Mouse (Mus musculus): ENCODE data around the gene Ccdc155. TPM values are rescaled to one million over a fixed set of nuclear protein-coding genes. Genes with fewer than 3 reads are reported as not detected.

Ccdc155 gene
- total RNA-seq, 1 experiment from 2014 or later = 0.22 TPM

DNA sequence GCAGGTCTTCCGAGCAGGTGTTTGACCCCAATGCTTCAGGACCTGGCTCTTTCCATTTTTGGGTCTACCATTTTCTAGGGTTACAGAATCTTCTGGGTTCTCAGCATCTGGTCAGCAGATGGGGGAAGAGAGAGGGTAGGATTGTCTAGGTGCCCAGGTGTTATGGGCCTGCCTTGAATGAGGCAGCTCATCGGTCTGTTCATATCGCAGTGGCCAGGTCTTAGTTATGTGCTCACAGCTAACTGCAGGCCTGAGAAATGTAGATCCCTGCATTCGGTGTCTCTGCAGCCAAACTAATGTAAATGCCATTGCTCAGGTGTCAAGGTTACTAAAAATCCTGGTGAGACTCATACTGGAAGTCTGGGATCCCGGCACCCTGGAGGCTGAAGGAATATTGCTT is 21.7 kb upstream of the Ccdc155 start:
- no peak for DNase-seq

- DNase-seq = no peak
These were observed 20.1 kb upstream of the Ccdc155 start for GRCm38 (mm10) chr7:45224826-45225225.

DNA sequence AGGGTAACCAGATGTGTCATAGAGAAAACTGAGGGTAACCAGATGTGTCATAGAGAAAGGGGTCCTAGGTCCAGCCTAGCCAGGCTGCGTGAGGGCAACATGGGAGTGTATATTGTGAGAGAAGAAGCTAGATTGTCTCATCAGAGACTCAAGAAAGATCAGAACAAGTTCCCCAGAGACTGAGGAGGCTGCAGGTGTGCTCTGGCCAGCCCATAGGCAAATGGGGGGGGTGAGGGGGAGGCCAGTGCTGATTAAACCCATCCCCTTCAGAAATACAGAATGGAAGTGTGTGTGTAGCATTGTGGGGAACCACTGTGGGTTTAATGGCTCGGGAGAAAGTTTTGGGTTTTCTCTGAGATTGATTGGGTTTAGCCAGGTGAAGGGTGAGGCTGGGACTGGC is 17.0 kb upstream of the Ccdc155 start:
- no peak for DNase-seq

DNA sequence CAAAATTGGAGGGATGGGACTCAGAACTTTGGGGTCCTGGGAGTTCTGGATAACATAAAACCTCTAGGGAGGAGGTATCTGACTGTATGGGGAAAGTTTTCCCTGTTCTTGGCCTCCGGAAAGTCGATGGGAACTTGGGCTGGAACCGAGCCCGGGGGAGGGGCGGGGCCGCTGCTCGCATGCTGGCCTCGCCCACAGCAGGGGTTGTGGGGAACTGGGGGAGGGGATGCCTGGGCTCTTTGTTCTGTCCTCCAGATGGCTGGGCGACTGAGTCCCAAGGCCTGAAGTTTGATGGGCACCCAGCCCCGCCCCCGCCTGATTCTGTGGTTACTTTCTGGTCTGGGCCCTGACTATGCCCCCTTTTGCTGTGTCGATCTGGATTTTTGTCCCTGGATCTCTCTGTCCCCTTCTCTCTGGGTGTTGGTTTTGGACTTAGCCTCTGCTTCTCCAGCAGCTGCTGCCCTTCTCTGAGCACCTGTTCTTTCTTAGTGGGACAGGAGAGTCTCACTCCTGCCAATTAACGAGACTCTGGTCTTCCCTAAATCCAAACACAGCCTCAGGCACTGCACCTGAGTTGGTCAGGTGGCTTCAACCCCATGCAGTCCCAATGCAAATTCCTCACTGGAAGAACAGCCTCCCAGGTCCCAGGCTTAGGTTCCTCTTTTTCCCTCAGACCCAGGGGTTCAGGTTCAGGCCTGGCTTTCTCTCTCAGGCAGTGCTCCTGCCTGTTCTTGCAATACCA is 11.9 kb upstream of the Ccdc155 start:
- peak; percentile 74 for DNase-seq

- peak; percentile 76 for DNase-seq
These were observed 11.2 kb upstream of the Ccdc155 start, which contains the start of gene Tead2 for GRCm38 (mm10) chr7:45215673-45216441. Tead2 (plus strand) TSS chr7:45215753.

DNA sequence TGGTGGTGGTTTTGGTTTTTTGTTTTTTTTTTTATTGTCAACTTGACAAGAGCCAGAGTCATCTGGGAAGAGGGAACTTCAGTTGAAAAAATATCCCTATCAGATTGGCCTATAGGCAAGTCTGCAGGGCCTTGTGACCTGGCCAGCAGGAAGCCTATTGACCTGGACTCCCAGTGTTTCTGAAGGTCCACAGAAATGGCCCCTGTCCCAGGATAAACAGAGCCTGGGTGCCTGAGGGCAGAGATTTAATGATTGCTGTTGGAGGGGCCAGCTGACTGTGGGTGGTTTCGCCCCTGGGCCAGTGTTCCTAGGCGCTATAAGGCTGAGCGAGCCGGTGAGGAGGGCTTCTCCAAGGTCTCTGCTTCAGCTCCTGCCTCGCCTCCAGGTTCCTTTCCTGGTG is 9.0 kb upstream of the Ccdc155 start:
- no peak for DNase-seq

DNA sequence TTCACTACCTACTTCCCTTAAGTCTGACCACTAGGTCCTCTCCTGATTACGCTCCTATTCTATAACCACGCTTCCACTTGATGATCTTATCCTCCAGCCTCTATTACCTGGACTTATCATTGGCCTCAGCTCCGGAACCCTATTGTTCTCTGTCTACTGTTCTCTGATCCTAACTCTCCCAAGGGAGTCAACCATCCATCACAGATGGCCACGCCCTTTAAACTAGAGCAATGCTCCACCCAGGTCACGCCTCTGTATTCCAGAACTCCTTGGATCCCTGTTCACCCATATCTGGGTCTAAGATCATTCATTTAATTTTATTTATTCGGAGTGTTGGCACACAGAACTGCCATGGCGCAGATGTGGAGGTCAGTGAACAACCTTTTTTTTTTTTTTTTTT is 7.7 kb upstream of the Ccdc155 start:
- no peak for DNase-seq

GRCm38 (mm10) chr7:45211851-45212251 is 7.2 kb upstream of the Ccdc155 start, which contains the start of gene Dkkl1:
Dkkl1 (minus strand) TSS chr7:45212147.
- peak; percentile 37 for DNase-seq

GRCm38 (mm10) chr7:45211070-45211469 is 6.4 kb upstream of the Ccdc155 start:
- DNase-seq = no peak

DNA sequence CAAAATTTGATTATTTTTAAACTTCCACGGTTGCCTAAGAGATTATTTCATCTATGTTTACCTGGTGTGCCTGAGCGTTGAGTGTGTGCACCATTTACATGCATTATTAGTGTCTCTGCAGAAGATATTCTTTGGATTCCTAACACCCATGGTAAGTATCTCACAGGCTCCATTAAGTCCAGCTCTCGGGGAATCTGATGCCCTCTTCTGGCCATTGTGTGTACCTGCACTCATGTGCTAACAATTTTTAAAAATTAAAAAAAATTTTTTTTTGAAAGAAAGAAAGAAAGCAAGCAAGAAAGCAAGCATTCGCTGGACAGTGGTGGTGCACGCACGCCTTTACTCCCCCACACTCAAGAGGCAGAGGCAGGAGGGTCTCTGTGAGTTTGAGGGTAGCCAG is 3.6 kb upstream of the Ccdc155 start:
- no peak for DNase-seq

DNA sequence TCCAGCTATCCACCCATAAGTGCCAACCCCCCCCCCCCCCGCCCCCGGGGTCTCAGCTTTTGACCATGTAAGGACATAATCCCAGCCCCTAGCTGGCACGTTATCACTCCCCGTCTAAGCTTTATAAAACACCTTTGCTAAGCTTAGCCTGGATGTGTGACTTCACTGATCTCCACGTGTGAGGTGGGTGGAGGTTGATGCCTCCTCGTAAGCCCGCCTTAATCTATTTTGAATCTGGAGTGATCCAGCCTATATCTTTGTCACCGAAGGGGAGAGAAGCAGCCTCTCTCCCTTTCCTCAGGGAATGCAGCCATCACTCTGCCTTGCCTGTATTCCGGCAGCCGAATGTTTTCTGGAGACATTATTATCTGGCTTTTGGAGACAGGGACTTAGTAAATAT is 2.0 kb downstream of the Ccdc155 start:
- no peak for DNase-seq

DNA sequence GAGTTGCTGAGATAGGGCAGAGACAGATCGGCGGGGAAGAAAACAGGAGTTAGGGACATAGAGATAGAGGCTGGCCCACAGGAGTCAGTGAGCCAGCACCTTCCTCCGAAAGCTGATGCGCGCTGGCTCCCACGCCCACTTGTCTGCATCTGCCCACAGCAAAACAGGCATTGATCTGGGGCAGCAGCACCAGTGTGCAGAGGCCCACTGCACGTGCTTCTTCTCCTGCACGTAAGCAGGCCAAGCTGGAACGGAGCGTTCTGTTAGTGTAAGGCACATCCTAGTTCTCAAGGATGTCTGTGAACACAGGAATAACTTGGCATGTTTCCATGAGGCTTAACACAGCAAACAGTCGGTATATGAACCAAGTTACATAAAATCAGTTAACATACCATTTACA is 5.7 kb downstream of the Ccdc155 start:
- DNase-seq = no peak

DNA sequence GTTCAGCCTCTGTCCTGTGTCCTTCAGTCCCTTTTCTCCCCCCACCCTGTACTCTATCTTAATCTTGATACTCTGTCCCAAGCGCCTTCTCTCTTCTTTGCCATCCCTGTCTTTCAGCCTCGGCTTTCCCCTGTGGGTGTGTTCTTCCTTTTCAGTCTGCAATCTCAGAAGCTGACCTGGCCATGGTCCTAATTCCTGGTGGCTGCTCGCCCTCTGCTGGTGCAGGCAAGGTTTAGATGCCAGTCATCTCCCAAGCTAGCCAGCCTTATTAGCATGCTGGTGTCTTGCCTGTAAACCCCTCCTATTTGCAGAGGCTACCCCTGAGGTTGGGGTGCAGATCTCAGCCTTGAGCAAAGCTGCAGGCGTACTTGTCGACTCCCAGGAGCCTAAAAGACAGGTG is 6.3 kb downstream of the Ccdc155 start:
- peak; percentile 86 for DNase-seq

- DNase-seq = no peak
These were observed 7.7 kb downstream of the Ccdc155 start for GRCm38 (mm10) chr7:45196994-45197393.

DNA sequence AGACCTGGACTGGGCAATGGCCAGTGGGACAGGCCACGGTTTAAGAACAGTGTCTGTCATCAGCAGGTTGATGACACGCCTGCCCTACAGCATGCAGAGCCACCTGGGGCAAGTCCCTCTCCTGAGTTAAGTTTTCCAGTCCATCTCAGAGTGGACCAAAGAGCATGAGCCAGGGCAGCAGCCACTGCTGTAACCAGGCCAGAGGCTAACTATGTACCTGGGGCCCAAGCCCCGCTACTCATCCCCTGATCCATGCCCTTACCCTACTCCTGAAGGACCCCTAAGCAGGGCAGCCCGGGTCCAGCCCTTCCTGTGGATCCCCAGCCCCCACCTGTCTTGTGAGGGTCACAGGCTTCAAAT is 8.5 kb downstream of the Ccdc155 start:
- no peak for DNase-seq

- DNase-seq = no peak
These were observed 9.1 kb downstream of the Ccdc155 start for GRCm38 (mm10) chr7:45195341-45196175.

GRCm38 (mm10) chr7:45193871-45194785 is 10.6 kb downstream of the Ccdc155 start:
- DNase-seq = no peak

GRCm38 (mm10) chr7:45193406-45193805 is 11.3 kb downstream of the Ccdc155 start:
- DNase-seq = no peak

DNA sequence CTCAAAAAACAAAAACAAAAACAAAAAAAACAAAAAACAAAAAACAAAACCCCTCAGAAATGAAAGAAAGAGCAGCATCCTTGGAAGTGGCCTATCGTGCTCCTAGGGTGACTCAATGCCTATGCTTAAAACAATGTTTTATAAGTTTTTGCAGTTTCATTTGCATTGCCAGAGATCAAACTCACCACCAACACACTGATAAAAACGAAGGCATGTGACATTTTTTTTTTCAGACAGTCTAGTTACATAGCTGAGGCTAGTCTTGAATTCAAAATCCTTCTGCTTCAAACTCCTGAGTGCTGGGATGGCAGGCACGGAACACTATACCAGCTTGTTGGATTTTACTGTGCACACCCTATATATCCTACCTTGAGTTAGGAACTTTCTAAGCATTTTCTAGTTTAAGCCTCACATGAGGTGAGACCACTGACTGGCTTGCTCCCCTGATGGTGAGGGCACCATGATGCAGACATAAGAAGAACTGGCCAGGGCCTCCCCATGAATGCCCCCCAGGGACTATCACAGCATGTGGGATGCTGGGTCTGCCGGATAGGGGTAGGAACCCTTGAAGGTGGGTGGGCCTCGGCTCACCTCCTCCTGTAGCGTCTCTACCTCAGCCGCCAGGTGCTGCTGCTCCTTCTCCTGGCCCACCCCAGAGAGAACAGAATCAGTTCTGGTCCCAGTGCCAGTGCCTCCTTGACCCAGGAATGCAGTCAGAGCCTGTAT is 11.9 kb downstream of the Ccdc155 start:
- DNase-seq = no peak

DNA sequence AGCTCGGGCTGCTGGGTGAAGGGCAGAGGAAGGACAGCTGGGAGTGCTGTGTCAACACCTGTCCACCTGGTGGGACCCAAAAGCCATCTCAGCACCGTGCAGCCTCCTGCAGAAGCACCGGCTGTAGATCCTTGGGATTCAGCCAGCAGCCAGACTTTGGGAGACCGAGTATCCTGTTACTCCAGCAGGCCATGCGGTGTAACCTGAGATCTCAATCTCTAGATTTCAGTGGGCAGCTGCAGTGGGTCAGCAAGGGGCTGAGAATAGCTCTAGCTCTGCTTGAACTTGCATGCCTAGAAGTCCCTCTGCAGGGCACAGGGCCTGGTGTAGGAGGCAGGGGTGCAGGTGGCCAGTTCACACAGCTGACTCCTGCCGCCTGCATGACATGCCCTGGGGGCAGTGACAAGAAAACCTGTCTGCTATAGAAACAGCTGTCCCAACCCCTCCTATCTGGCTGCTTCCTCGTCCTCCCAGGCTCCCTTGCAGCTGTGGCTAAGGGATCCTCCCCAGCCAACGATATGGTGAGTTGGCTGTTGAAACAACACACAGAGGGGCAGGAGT is 12.8 kb downstream of the Ccdc155 start:
- DNase-seq = no peak

GRCm38 (mm10) chr7:45191161-45191560 is 13.5 kb downstream of the Ccdc155 start:
- DNase-seq = no peak
